Mouse (Mus musculus): Measurements from ENCODE around the gene Troap. TPM values are rescaled to one million over a fixed set of nuclear protein-coding genes. Genes with fewer than 3 reads are reported as not detected.

The Troap gene
- polyA plus RNA-seq, 1 experiment: 13.2 TPM

GRCm38 (mm10) chr15:99083258-99083657, 8.9 kb downstream of the Troap start:
- WGBS: 51% methylated on average over 9 of the region's 9 CpGs
- DNase-seq (ENCODE audit: low read depth, low spot score): no peak

GRCm38 (mm10) chr15:99083867-99084557, 9.6 kb downstream of the Troap start:
- whole genome bisulfite sequencing: 18% methylated on average over 11 of the region's 11 CpGs
- DNase-seq (ENCODE audit: low read depth, low spot score): no peak

GRCm38 (mm10) chr15:99084618-99085017, 10.2 kb downstream of the Troap start:
- WGBS: 39% methylated on average over 19 of the region's 19 CpGs
- no peak for DNase-seq (ENCODE audit: low read depth, low spot score)

DNA sequence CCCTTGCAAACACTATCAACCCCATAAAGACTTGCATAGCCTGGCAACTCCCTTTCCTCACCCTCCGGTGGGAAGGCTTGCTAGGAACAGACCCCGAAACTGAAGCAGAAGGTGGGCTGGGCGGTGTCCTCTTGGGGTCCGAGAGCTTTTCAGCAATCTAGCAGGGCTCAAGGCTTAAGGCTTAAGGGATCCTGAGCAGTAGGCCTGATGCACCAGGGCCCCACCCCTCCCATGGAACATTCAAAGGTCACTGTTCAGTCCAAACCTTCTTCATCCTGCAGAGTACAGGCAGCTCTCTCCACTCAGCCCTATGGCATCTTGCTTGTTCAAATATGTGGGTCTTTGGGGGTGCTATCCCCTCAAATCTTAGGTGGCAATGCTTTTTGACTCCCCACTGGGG, 11.6 kb downstream of the Troap start:
- no peak for DNase-seq (ENCODE audit: low read depth, low spot score)
- 90% methylated on average over 4 of the region's 4 CpGs for WGBS

GRCm38 (mm10) chr15:99087253-99088075, 13.1 kb downstream of the Troap start, which contains the start of gene C1ql4:
Gene C1ql4, minus strand, starts transcription at chr15:99087817.
- no peak for DNase-seq (ENCODE audit: low read depth, low spot score)
- 16% methylated on average over 60 of the region's 60 CpGs for WGBS

DNA sequence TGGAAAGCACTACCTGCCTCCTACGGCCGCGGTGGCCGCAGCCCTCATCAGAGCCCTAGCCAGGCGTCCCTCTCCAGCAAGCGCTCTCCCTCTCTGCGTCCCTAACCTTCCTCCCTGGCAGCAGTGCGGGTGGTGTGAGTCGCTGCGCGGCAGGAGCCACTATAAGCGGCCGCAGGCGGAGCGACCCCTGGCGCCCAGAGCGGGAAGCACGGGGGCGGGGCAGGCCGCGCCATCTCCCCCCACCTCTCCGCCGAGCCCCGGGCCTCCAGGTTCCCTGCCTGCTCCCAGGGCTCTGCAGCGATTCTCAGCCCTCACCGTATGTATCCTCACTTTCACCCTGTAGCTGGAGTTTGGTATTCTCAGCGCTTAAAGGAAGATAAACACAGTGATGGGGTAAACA, 13.9 kb downstream of the Troap start:
- DNase-seq (ENCODE audit: low read depth, low spot score): no peak
- under 1% methylated on average over 19 of the region's 27 CpGs for WGBS

DNA sequence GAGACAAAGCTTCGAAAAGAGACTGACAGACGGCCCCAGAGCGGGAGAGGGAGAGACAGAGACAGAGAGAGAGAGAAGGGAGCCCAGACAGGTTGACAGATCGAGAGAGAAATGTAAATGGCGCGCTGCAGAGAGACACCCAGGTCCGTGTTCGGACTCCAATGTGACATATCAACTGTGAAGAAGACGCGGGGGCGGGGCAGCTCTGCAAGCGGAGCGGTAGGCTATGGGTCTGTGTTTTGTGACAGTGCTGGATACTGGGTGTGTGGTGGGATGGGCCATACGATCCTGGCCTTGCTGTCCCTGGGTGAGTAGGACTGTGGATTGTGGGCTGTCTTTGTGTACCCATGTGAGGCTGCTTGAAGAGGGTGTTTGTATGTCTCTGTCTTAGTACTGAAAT, 14.7 kb downstream of the Troap start:
- no peak for DNase-seq (ENCODE audit: low read depth, low spot score)
- WGBS: 32% methylated on average over 14 of the region's 14 CpGs

- no peak for DNase-seq (ENCODE audit: low read depth, low spot score)
- 84% methylated on average over 8 of the region's 8 CpGs for WGBS
Measured at GRCm38 (mm10) chr15:99092870-99093269, 18.5 kb downstream of the Troap start, which contains the start of gene Dnajc22. Gene Dnajc22, plus strand, starts transcription at chr15:99093170.

- DNase-seq (ENCODE audit: low read depth, low spot score): no peak
- WGBS: 4% methylated on average over 56 of the region's 56 CpGs
Measured at GRCm38 (mm10) chr15:99093291-99094258, 19.2 kb downstream of the Troap start.

DNA sequence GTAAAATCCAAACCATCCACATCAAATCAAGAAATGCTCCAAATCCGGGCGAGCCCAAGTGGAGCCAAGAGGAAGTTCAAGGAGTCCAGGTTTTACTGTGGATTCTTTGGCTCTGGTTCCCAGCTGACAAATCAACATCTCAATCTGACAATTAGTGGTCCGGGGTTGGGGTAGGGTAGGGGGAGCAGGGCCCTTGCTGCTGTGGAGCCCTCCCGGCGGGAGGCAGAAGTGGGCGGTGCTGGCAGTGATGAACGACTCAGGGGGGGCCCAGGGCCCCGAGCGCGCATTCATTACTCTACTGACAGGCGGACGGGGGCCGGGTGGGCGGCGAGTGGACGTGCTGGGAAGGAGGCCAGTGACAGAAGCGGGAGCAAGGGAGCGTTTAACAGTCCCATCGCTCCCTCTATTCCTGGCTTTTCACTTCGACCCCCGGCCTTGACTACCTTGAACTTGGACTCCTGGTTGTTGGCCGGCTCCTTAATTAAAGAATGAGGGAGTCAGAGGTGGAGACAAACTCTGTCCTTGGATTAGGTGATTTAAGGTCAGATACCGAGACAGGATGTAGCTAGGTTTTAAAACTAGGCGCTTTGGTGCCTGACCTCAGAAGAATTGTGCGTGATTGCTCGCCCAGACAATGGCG, 20.4 kb downstream of the Troap start:
- 12% methylated on average over 27 of the region's 27 CpGs for WGBS
- no peak for DNase-seq (ENCODE audit: low read depth, low spot score)

DNA sequence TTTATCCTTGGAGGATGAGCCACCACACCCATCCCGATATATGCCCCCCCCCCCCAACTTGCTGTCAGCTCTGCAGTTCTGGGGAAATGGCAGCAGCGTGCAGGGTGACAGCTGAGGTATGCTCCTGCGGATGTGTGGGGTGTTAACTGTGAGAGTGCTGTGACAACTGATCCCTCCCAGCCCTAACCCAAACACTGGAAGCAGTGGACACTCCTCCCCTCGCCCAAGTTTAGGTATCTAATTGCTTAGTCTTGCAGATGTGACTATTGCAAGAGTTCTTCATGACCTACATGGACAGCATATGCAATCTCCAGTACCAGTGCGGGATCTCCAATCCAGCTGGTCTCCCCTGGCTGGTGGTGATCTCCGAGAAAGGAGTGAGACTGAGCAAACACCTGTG, 21.0 kb downstream of the Troap start:
- no peak for DNase-seq (ENCODE audit: low read depth, low spot score)
- 47% methylated on average over 6 of the region's 6 CpGs for WGBS

GRCm38 (mm10) chr15:99096061-99096793, 21.9 kb downstream of the Troap start:
- WGBS: 16% methylated on average over 24 of the region's 24 CpGs
- DNase-seq (ENCODE audit: low read depth, low spot score): no peak

DNA sequence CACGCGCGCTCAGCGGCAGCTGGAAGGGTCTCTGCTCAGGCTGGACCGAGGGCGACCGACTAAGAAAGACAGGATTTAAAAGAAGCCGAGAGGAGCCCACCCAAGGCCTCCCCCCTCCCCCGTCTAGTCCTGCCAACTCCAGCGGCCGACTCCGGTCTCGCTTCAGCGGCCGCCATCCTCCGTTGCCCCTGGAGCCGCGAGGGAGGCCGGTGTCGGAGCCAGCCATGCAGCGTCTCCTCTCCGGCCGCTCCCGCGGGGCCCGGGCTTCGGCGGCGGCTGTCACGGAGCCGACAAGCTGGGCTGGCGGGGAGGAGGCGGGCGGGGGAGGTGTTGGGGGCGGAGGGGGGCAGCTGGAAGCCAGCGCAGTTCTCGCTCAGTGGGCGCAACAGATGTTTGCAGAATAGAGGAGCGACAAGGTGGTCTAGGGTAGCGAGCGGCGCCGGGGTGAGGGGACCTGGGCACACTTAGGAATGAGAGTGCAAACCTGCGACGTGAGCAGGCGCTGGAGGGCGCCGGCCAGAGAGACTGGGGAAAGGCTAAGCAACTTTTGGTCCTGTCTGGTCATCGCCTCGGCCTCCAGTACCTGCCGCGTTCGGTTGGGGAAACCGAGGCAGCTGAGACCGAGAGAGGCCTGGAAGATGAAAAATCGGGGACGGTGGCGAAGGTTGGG, 22.6 kb downstream of the Troap start:
- DNase-seq (ENCODE audit: low read depth, low spot score): no peak
- WGBS: 1% methylated on average over 58 of the region's 58 CpGs

- WGBS: 2% methylated on average over 39 of the region's 39 CpGs
- no peak for DNase-seq (ENCODE audit: low read depth, low spot score)
Measured at GRCm38 (mm10) chr15:99097840-99098492, 23.6 kb downstream of the Troap start.

- DNase-seq (ENCODE audit: low read depth, low spot score): no peak
- WGBS: 4% methylated on average over 9 of the region's 9 CpGs
Measured at GRCm38 (mm10) chr15:99098493-99098861, 24.1 kb downstream of the Troap start.

DNA sequence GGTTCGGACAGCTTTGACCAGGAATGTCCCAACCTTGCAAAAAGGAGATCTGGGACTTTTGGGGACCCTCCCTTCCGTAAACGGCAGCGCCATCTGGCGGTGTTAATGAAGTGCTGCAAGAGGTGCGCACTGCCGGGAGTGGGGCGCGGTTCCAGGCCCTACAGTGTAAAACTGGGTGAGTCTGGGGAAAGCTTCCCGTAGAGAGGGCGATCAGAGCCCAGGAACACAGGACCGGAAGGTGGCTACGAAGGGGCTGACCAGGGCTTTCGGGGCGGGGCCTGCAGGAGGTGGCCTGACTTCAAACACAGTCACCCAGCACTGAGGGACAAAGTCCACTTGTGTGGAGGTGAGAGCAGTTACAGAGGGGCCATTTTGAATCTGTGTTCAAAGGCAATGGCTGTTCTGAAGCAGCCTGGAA, 24.8 kb downstream of the Troap start:
- 2% methylated on average over 15 of the region's 15 CpGs for WGBS
- peak; percentile 92 for DNase-seq (ENCODE audit: low read depth, low spot score)

DNA sequence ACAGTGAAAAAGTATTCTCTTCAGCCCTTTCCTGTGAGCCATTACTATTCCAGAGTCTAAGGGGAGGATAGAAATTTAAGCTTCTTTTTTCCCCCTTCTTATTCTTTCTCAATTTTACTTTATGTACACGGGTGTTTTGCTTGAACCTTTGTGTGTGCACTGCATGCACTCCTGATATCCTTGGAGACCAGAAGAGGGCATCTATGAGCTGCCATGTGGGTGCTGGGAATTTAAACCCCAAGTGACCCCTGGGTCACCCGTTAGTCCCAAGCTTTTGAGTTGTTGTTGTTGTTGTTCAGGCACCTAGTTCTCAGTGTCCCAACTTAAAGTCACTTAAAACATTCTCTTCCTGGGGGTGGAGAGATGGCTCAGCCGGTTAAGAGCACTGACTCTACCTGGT, 25.6 kb downstream of the Troap start:
- no peak for DNase-seq (ENCODE audit: low read depth, low spot score)

DNA sequence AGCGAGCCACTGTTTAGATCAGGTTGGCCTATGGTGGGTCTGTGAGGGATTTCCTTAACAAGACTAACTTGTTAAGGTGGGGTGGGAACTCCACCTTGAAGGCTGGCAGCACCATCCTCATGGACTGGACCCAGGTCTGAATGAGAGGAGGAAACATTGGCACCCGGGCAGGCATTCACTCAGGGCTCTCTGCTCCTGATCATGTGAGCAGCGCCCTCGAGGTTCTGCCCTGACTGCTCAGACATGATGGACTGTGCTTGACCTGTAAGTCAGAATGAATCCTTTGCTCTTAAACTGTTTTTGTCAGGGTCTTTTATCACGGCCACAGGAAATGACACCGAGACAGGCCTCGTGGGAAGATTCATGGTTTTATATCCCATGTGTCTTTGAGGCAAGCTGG, 30.9 kb downstream of the Troap start:
- no peak for DNase-seq (ENCODE audit: low read depth, low spot score)
- WGBS: 74% methylated on average over 7 of the region's 7 CpGs

More for the DNA sequence above, 25.6 kb downstream of the Troap start:
- WGBS: 23% methylated on average over 3 of the region's 3 CpGs
